Mouse (Mus musculus) adrenal gland, adult 18-20 months (tissue): ENCODE measurements around the gene Gm5797. TPM values are rescaled to one million over a fixed set of nuclear protein-coding genes. Genes with fewer than 3 reads are reported as not detected.
"Not testable (repeated sequence)": the region's sequence is repeated elsewhere in the genome, so short reads cannot be mapped to it uniquely, and the experiment has no call there.

ENCODE experiments used
- DNase-seq, 2 experiments: peaks; one replicate each; pipeline ENCODE4 v3.0.0; 2021 to 2022; ENCODE audit warnings: low spot score in 2 of 2
- long read RNA-seq, 2 experiments: library from polyadenylated mRNA; stranded (forward); transcript quantifications; one replicate each; pipeline ENCODE4 v2.0.0; 2021
- total RNA-seq, 2 experiments: library from RNA; stranded (reverse); gene quantifications; 1 replicate in 1 of 2; 2 replicates in 1 of 2; pipeline ENCODE4 v1.2.3; 2021

The Gm5797 gene
- not detected for total RNA-seq
- long read RNA-seq, experiment 1: 0 reads
- long read RNA-seq, experiment 2: 0 reads

DNA sequence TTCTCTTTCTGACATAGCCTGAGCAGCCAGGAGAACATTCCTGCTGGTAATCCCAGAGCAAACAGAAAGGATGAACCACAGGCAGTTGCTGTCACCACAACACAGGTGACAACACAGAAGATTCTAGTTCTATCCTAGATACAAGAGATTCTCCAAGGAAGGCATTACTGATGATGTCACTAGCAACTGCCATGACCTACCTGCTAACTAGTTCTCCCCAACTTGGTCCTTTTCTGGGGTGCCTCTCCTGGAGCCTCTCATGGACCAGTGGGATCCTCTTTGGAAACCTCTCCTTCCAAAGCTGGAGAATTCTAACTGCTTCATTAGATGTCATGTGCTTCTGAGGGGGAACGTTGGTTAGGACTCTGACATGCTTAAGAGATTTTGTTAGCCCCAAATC, at the start of gene Gm5797:
TSS of gene Gm5797 (minus strand) at position 101 of the 400 bp plus-strand sequence.
- not testable (repeated sequence) for DNase-seq

DNA sequence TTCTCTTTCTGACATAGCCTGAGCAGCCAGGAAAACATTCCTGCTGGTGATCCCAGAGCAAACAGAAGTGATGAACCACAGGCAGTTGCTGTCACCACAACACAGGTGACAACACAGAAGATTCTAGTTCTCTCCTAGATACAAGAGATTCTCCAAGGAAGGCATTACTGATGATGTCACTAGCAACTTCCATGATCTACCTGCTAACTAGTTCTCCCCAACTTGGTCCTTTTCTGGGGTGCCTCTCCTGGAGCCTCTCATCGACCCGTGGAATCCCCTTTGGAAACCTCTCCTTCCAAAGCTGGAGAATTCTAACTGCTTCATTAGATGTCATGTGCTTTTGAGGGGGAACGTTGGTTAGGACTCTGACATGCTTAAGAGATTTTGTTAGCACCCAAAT, 32.8 kb upstream of the Gm5797 start, which contains the start of gene Gm8374:
TSS of gene Gm8374 (minus strand) at position 101 of the 400 bp plus-strand sequence.
- DNase-seq: not testable (repeated sequence)

DNA sequence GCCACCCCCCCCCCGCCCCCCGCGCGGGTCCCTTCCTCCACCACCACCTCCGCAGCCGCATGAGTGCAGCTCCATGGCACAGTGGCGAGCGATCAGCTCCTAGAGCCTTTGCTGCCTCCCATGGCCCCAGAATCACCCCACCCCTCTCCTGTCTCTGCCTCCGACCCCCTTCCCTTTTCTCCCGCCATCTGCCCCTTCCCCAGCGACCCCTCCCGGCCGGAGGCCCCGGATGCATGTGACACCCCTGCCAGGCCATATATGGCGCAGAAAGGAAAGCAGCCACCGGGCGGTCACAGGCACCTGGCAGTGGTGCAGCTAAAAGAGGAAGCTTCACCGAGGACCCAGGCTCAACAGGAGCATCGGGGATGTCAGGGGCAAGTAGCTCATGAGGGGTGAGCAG, 17.1 kb downstream of the Gm5797 start:
- peak in 1 of 2 experiments; percentile 1 for DNase-seq

DNA sequence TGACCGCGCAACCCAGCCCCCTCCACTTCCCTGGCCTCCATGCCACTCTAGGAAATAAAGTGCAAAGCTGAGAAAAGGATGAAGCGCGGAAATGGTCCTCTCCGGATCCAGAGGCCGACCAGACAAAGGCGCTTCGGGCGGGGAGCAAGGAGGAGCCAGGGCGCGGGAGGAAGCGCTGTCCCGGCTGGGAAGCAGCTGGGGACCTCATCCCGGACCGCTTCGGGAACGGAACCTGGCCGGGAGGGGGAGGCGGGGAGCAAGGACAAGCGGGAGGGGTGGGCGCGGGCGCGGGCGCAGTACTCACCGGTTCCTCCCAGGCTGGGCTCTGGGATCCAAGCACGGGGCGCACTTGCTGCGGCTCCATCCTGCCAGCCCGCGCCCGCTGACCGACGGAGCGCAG, 17.5 kb downstream of the Gm5797 start, which contains the start of gene Gm3739:
TSS of gene Gm3739 (minus strand) at position 389 of the 400 bp plus-strand sequence.
- DNase-seq: peak in 1 of 2 experiments; percentile 1

Other genes with a start within 250 kb of the Gm5797 start
- gene Gm3696, start 231.8 kb downstream of the Gm5797 start, total RNA-seq: under 1 TPM in 1 of 2 experiments, not detected in 1; 0.19 TPM
- not detected for gene Gm6676, start 207.0 kb downstream of the Gm5797 start, total RNA-seq
- under 1 TPM; 0.20 to 0.22 TPM for gene Gm3512, start 157.9 kb downstream of the Gm5797 start, total RNA-seq
- not detected for gene Gm16434, start 137.9 kb downstream of the Gm5797 start, total RNA-seq
- not detected for gene Gm3727, start 67.7 kb downstream of the Gm5797 start, total RNA-seq
- not detected for gene Gm3739, start 17.3 kb downstream of the Gm5797 start, total RNA-seq
- not detected for gene Gm8374, start 32.7 kb upstream of the Gm5797 start, total RNA-seq
- gene Gm3755, start 118.5 kb upstream of the Gm5797 start, total RNA-seq: not detected
- not detected for gene Gm3752, start 151.4 kb upstream of the Gm5797 start, total RNA-seq
- gene Gm3558, start 236.2 kb upstream of the Gm5797 start, total RNA-seq: under 1 TPM in 1 of 2 experiments, not detected in 1; 0.36 TPM